Mouse (Mus musculus) erythroid progenitor cell, adult 5-6 weeks (primary cell): Measurements from ENCODE around the gene Ubap2l. TPM values are rescaled to one million over a fixed set of nuclear protein-coding genes. Genes with fewer than 3 reads are reported as not detected.

ENCODE experiments used
- ATAC-seq: replicated peaks from 2 replicates; pipeline ENCODE4 v1.8.0; 2016; ENCODE audit warnings: moderate number of reproducible peaks, mild to moderate bottlenecking, moderate TSS enrichment, inconsistent platforms; ENCODE audit not compliant: poor library complexity, low FRiP score, severe bottlenecking
- total RNA-seq, 2 experiments: library from RNA; stranded (forward) in 1 of 2; stranded (reverse) in 1 of 2; fragments of 150-400 nt in 1 of 2; fragments of 186-747, 209-891 nt in 1 of 2; gene quantifications; 2 replicates each; pipeline versions ENCODE4 v1.2.3 to v1.2.4; 2015 to 2017; ENCODE audit warnings: low replicate concordance in 2 of 2

Gene Ubap2l
- total RNA-seq (2015; ENCODE audit: low replicate concordance) (157 and 197 TPM in 2 replicates), total RNA-seq (2017; ENCODE audit: low replicate concordance) (107 and 126 TPM in 2 replicates)

GRCm38 (mm10) chr3:90052351-90053241 is at the start of gene Ubap2l:
Gene Ubap2l (minus strand): TSS chr3:90052628.
- ATAC-seq = peak; percentile 87

GRCm38 (mm10) chr3:90101673-90102072 is 49.2 kb upstream of the Ubap2l start:
- ATAC-seq = no peak

GRCm38 (mm10) chr3:90101010-90101409 is 48.6 kb upstream of the Ubap2l start:
- no peak for ATAC-seq

- no peak for ATAC-seq
Measured at GRCm38 (mm10) chr3:90097928-90098327, 45.5 kb upstream of the Ubap2l start.

GRCm38 (mm10) chr3:90094453-90094852 is 42.0 kb upstream of the Ubap2l start:
- ATAC-seq = no peak

- ATAC-seq = no peak
Measured at GRCm38 (mm10) chr3:90090892-90091291, 38.5 kb upstream of the Ubap2l start.

- no peak for ATAC-seq
Measured at GRCm38 (mm10) chr3:90088617-90089016, 36.2 kb upstream of the Ubap2l start.

- ATAC-seq = no peak
Measured at GRCm38 (mm10) chr3:90086068-90086467, 33.6 kb upstream of the Ubap2l start.

- no peak for ATAC-seq
Measured at GRCm38 (mm10) chr3:90085281-90085680, 32.9 kb upstream of the Ubap2l start.

- ATAC-seq = no peak
Measured at GRCm38 (mm10) chr3:90084790-90085189, 32.4 kb upstream of the Ubap2l start.

- no peak for ATAC-seq
Measured at GRCm38 (mm10) chr3:90083698-90084324, 31.4 kb upstream of the Ubap2l start.

GRCm38 (mm10) chr3:90083034-90083433 is 30.6 kb upstream of the Ubap2l start:
- no peak for ATAC-seq

GRCm38 (mm10) chr3:90081365-90082240 is 29.2 kb upstream of the Ubap2l start:
- no peak for ATAC-seq

GRCm38 (mm10) chr3:90080498-90080863 is 28.1 kb upstream of the Ubap2l start:
- ATAC-seq = 0 out of 2 replicates have a peak, but pooled peaks have one; percentile 2

GRCm38 (mm10) chr3:90079763-90080497 is 27.5 kb upstream of the Ubap2l start:
- peak; percentile 67 for ATAC-seq

GRCm38 (mm10) chr3:90079133-90079762 is 26.8 kb upstream of the Ubap2l start:
- peak; percentile 92 for ATAC-seq

GRCm38 (mm10) chr3:90078224-90078623 is 25.8 kb upstream of the Ubap2l start:
- ATAC-seq = no peak

- no peak for ATAC-seq
Measured at GRCm38 (mm10) chr3:90076921-90077716, 24.7 kb upstream of the Ubap2l start.
